Mouse (Mus musculus) forebrain, postnatal 0 days (tissue): ENCODE data around the gene D630003M21Rik. TPM values are rescaled to one million over a fixed set of nuclear protein-coding genes. Genes with fewer than 3 reads are reported as not detected.

Source experiments
- ATAC-seq: fragments of 200-750 bp; cut with Nextera tagmentation; 2 replicates; pipeline ENCODE4 v1.8.0; 2017; ENCODE audit warnings: mild to moderate bottlenecking, moderate library complexity
- DNase-seq: peaks from one replicate; pipeline ENCODE4 v3.0.0-alpha.2; 2015
- H3K27ac ChIP-seq: fragments of 300-500 bp; sonication (generic); 2 replicates; pipeline ENCODE4 v1.5.1; 2014; ENCODE audit warnings: low read depth, mild to moderate bottlenecking, antibody characterized with exemption, low read length, moderate library complexity, mixed read lengths
- H3K27me3 ChIP-seq: fragments of 300-500 bp; sonication (generic); 2 replicates; pipeline ENCODE4 v1.6.1; 2014; ENCODE audit warnings: mild to moderate bottlenecking, low read length, mixed read lengths; ENCODE audit not compliant: insufficient read depth
- H3K36me3 ChIP-seq: fragments of 300-500 bp; sonication (generic); 2 replicates; pipeline ENCODE4 v1.6.1; 2014; ENCODE audit warnings: mild to moderate bottlenecking, moderate library complexity; ENCODE audit not compliant: insufficient read depth
- H3K4me1 ChIP-seq: fragments of 300-500 bp; sonication (generic); 2 replicates; pipeline ENCODE4 v1.6.1; 2014; ENCODE audit warnings: antibody characterized with exemption; ENCODE audit not compliant: insufficient read depth
- H3K4me2 ChIP-seq: fragments of 300-500 bp; sonication (generic); 2 replicates; pipeline ENCODE4 v1.6.1; 2014; ENCODE audit warnings: low read depth, mild to moderate bottlenecking, moderate library complexity
- H3K4me3 ChIP-seq: fragments of 300-500 bp; sonication (generic); 2 replicates; pipeline ENCODE4 v1.5.1; 2014; ENCODE audit warnings: low read depth, low read length, mixed read lengths
- H3K9ac ChIP-seq: fragments of 300-500 bp; sonication (generic); 2 replicates; pipeline ENCODE4 v1.6.1; 2014; ENCODE audit warnings: mild to moderate bottlenecking
- H3K9me3 ChIP-seq: fragments of 300-500 bp; sonication (generic); 2 replicates; pipeline ENCODE4 v1.6.1; 2016; ENCODE audit warnings: low read length
- CTCF ChIP-seq: sonication (generic); IDR thresholded peaks from 2 replicates; pipeline ENCODE4 v1.5.1; 2016; ENCODE audit warnings: antibody characterized with exemption, control low read depth, low read depth
- WGBS: fragments of 180-500 bp; shearing (Covaris S2); extraction: QIAGEN DNeasy Blood & Tissue Kit; methylation state at CpG from one replicate; pipeline ENCODE4 v1.1.7; 2014; 5-methylcytosine and 5-hydroxymethylcytosine counted together
- polyA plus RNA-seq: library from polyadenylated mRNA; unstranded; fragments of >200 nt; fragmentation: Nextera tagmentation; extraction: Ambion mirVana; gene quantifications from 2 replicates; pipeline ENCODE4 v1.2.1, GENCODE M21; 2015
- total RNA-seq: library from RNA; depleted of rRNA; stranded (reverse); fragments of >200 nt; gene quantifications from 2 replicates; pipeline ENCODE4 v1.2.3, GENCODE M21; 2014

The D630003M21Rik gene
- total and polyA plus RNA-seq, 2 experiments from 2014 or later, result 1.9 to 6.6 TPM

DNA sequence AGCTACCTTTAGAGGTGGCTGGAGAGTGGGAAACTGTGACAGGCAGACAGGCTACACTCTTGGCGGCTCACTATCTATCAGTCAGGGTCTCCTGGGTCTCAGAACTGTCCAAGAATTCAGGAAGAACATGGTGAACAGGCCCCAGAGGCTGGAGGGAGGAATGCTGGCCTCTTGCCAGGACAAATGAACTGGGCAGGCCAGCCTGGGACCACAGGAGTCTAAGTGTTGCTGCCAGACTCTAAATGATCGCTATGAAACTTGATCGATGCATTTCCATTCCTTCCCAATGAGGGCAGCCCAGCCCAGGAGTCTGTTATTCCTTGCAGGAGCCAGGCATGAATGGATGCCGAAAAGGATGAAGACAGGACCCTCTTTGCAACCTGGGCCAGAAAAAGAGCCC lies 6.4 kb downstream of the D630003M21Rik start:
- Histone ChIP-seq H3K4me2 (no peak overlapping the region), H3K4me3 (no peak overlapping the region), H3K4me1 (no peaks in the 10 kb centered on the region), H3K27ac (no peak overlapping the region), H3K9me3 (no peaks in the 10 kb centered on the region), H3K36me3 (no peaks in the 10 kb centered on the region), H3K9ac (no peak overlapping the region), H3K27me3 (no peaks in the 10 kb centered on the region)
- ATAC-seq, result no peak
- DNase-seq, result no peak
- 50% methylated on average over 4 of the region's 4 CpGs for WGBS
- TF ChIP-seq CTCF, result no peak

GRCm38 (mm10) chr2:158221446-158222084 lies 7.5 kb downstream of the D630003M21Rik start:
- 94% methylated on average over 9 of the region's 9 CpGs for WGBS
- H3K4me3 ChIP-seq, result no peak overlapping the region
- ATAC-seq (no peak), DNase-seq (no peak)
- H3K36me3 ChIP-seq, result no peaks in the 10 kb centered on the region
- H3K9ac ChIP-seq, result no peak overlapping the region
- TF ChIP-seq CTCF, result no peak
- no peak overlapping the region for H3K27ac ChIP-seq
- H3K27me3 ChIP-seq, result no peaks in the 10 kb centered on the region
- no peaks in the 10 kb centered on the region for H3K9me3 ChIP-seq
- no peak overlapping the region for H3K4me2 ChIP-seq
- H3K4me1 ChIP-seq, result no peaks in the 10 kb centered on the region

DNA sequence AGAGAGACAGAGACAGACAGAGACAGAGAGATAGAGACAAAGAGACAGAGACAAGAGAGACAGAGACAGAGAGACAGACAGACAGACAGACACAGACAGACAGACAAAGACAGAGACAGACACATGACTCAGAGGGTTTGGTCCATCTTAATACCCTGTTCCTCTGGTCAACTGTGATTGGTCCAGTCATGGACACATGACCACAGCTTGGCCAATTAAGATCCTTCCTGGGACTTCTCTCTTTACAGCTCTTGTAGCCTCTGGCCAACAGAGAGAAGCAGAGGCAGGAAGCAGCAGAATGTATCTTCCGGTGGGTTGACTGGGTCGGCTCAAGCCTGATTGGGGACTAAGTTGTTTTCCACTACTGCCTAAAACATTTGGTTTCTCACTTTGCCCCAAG lies 9.5 kb downstream of the D630003M21Rik start:
- H3K4me3 ChIP-seq, result no peak overlapping the region
- ATAC-seq (no peak), DNase-seq (no peak)
- TF ChIP-seq CTCF, result no peak
- no peaks in the 10 kb centered on the region for H3K27me3 ChIP-seq
- no peak overlapping the region for H3K4me2 ChIP-seq
- H3K9me3 ChIP-seq, result no peaks in the 10 kb centered on the region
- no peak overlapping the region for H3K9ac ChIP-seq
- H3K4me1 ChIP-seq, result no peaks in the 10 kb centered on the region
- no peak overlapping the region for H3K27ac ChIP-seq
- no peaks in the 10 kb centered on the region for H3K36me3 ChIP-seq
- 94% methylated on average over 2 of the region's 2 CpGs for WGBS

DNA sequence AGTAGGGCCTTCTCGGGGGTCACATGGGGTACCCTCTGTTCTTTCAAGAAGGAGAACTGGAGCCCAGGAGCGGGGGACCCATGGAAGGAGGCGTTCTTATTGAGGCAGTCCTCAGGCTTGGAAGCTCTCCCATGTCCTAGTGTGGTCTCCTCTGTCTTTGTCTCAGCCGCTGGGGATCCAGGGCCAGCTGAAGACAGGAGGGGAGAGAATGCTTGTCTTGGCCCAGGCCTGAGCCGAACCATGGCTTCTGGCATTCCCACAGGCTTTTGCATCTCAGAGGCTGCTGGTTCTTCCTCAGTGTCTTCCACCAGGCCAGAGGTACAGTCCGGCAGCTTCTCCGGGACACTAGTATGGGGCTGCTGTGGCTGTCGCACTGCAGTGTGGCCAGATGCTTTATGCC lies 12.5 kb downstream of the D630003M21Rik start:
- no peak overlapping the region for H3K4me2 ChIP-seq
- ATAC-seq, result no peak
- H3K9ac ChIP-seq, result no peak overlapping the region
- no peak for TF ChIP-seq CTCF
- WGBS, result 89% methylated on average over 8 of the region's 8 CpGs
- no peaks in the 10 kb centered on the region for H3K36me3 ChIP-seq
- H3K4me1 ChIP-seq, result no peaks in the 10 kb centered on the region
- no peak for DNase-seq
- H3K9me3 ChIP-seq, result no peaks in the 10 kb centered on the region
- H3K4me3 ChIP-seq, result no peak overlapping the region
- H3K27me3 ChIP-seq, result no peaks in the 10 kb centered on the region
- H3K27ac ChIP-seq, result no peak overlapping the region

GRCm38 (mm10) chr2:158215283-158216117 lies 13.5 kb downstream of the D630003M21Rik start:
- Histone ChIP-seq H3K4me3 (no peak overlapping the region), H3K4me1 (no peaks in the 10 kb centered on the region), H3K36me3 (no peaks in the 10 kb centered on the region), H3K27ac (no peak overlapping the region), H3K9ac (no peak overlapping the region), H3K27me3 (no peaks in the 10 kb centered on the region), H3K9me3 (no peaks in the 10 kb centered on the region), H3K4me2 (no peak overlapping the region)
- DNase-seq, result peak; percentile 48
- TF ChIP-seq CTCF, result no peak
- 50% methylated on average over 9 of the region's 9 CpGs for WGBS
- ATAC-seq, result no peak

GRCm38 (mm10) chr2:158211764-158212471 lies 17.1 kb downstream of the D630003M21Rik start:
- WGBS, result 65% methylated on average over 4 of the region's 4 CpGs
- no peaks in the 10 kb centered on the region for H3K27me3 ChIP-seq
- peak; percentile 37 for TF ChIP-seq CTCF
- H3K36me3 ChIP-seq, result no peaks in the 10 kb centered on the region
- H3K9ac ChIP-seq, result no peak overlapping the region
- DNase-seq, result no peak
- no peak overlapping the region for H3K27ac ChIP-seq
- no peaks in the 10 kb centered on the region for H3K4me1 ChIP-seq
- no peaks in the 10 kb centered on the region for H3K9me3 ChIP-seq
- no peak overlapping the region for H3K4me3 ChIP-seq
- H3K4me2 ChIP-seq, result no peak overlapping the region
- ATAC-seq, result no peak

DNA sequence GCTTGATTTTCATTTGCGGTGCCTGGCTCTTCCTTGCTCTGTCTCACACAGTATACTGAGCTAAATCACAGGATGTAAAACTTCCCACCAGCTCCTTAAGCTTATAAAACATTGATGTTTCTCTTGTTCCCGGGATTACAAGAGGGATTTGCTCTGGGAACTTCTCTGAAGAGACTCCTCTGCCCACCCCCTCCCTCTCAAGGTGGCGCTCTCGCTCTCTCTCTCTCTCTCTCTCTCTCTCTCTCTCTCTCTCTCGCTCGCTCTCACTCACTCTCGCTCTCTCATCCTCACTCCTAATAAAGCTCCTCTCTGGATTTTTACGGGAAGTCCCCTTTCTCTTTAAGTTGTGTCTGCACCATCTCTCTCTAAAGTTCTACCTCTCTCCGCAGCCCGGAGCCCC lies 18.1 kb downstream of the D630003M21Rik start:
- Histone ChIP-seq H3K4me1 (no peaks in the 10 kb centered on the region), H3K36me3 (no peaks in the 10 kb centered on the region), H3K27ac (no peak overlapping the region), H3K9ac (no peak overlapping the region), H3K4me2 (no peak overlapping the region), H3K27me3 (no peaks in the 10 kb centered on the region), H3K9me3 (no peaks in the 10 kb centered on the region), H3K4me3 (no peak overlapping the region)
- 18% methylated on average over 10 of the region's 10 CpGs for WGBS
- no peak; the same call in 1 of the 2 replicates for ATAC-seq
- peak; percentile 28; the same call in 1 of the 2 replicates for TF ChIP-seq CTCF
- DNase-seq, result peak; percentile 20
